Mouse (Mus musculus) liver, embryonic 14.5 days (tissue): Measurements from ENCODE around the gene Ube2f. TPM values are rescaled to one million over a fixed set of nuclear protein-coding genes. Genes with fewer than 3 reads are reported as not detected.

ENCODE experiments used
- ATAC-seq: fragments of 200-750 bp; cut with Nextera tagmentation; 2 replicates; pipeline ENCODE4 v1.8.0; 2017; ENCODE audit warnings: moderate number of reproducible peaks, mild to moderate bottlenecking, moderate library complexity; ENCODE audit not compliant: insufficient read depth
- DNase-seq, 3 experiments: peaks; one replicate each; pipeline ENCODE4 v3.0.0-alpha.2; 2012 to 2013; ENCODE audit warnings: low read depth in 3 of 3, low spot score in 3 of 3
- H3K27ac ChIP-seq: fragments of 300-500 bp; sonication (generic); 2 replicates; pipeline ENCODE4 v1.5.1; 2014; ENCODE audit warnings: moderate library complexity, mild to moderate bottlenecking, control low read depth, inconsistent platforms
- H3K27me3 ChIP-seq: fragments of 300-500 bp; sonication (generic); 2 replicates; pipeline ENCODE4 v1.6.1; 2014; ENCODE audit warnings: mild to moderate bottlenecking, low read length, moderate library complexity; ENCODE audit not compliant: control insufficient read depth, insufficient read depth
- H3K36me3 ChIP-seq: fragments of 300-500 bp; sonication (generic); replicated peaks from 2 replicates; pipeline ENCODE4 v1.6.1; 2014; ENCODE audit warnings: low read depth; ENCODE audit not compliant: control insufficient read depth, insufficient read depth
- H3K4me1 ChIP-seq, 2 experiments: fragments of 200-500 bp in 1 of 2; fragments of 300-500 bp in 1 of 2; sonication (generic) in 1 of 2; replicated peaks; 2 replicates each; pipeline ENCODE4 v1.6.1; 2012 to 2014; ENCODE audit warnings: antibody characterized with exemption in 1 of 2, inconsistent platforms in 1 of 2, low read length in 1 of 2; ENCODE audit not compliant: control insufficient read depth in 2 of 2, insufficient read depth in 2 of 2
- H3K4me2 ChIP-seq: fragments of 300-500 bp; sonication (generic); 2 replicates; pipeline ENCODE4 v1.6.1; 2014; ENCODE audit warnings: low read depth, mild to moderate bottlenecking, control low read depth, moderate library complexity
- H3K4me3 ChIP-seq, 2 experiments: fragments of 200-500 bp in 1 of 2; fragments of 300-500 bp in 1 of 2; sonication (generic) in 1 of 2; 2 replicates each; pipeline ENCODE4 v1.5.1; 2012 to 2014; ENCODE audit warnings: low read depth in 2 of 2, low read length in 2 of 2, mild to moderate bottlenecking in 2 of 2, control low read depth in 1 of 2, inconsistent platforms in 1 of 2, moderate library complexity in 1 of 2; ENCODE audit not compliant: insufficient read depth in 1 of 2
- H3K9ac ChIP-seq: fragments of 300-500 bp; sonication (generic); replicated peaks from 2 replicates; pipeline ENCODE4 v1.6.1; 2014; ENCODE audit warnings: mild to moderate bottlenecking, control low read depth, moderate library complexity
- H3K9me3 ChIP-seq: fragments of 300-500 bp; sonication (generic); 2 replicates; pipeline ENCODE4 v1.6.1; 2016; ENCODE audit warnings: low read length, mixed read lengths; ENCODE audit not compliant: control insufficient read depth
- CTCF ChIP-seq: IDR thresholded peaks from 2 replicates; pipeline ENCODE4 v1.5.1; 2016; ENCODE audit warnings: antibody characterized with exemption, low read depth, control low read depth
- EP300 ChIP-seq: IDR thresholded peaks from 2 replicates; pipeline ENCODE4 v1.6.1; 2016; ENCODE audit warnings: antibody characterized with exemption, low read depth
- WGBS: fragments of 180-500 bp; shearing (Covaris S2); extraction: QIAGEN DNeasy Blood & Tissue Kit; methylation state at CpG from one replicate; pipeline ENCODE4 v1.1.7; 2014; ENCODE audit not compliant: insufficient replicate concordance; 5-methylcytosine and 5-hydroxymethylcytosine counted together
- polyA plus RNA-seq, 2 experiments: library from polyadenylated mRNA; depleted of rRNA in 1 of 2; stranded (reverse) in 1 of 2; unstranded in 1 of 2; fragments of >200 nt; fragmentation: Nextera tagmentation in 1 of 2; extraction: Ambion mirVana in 1 of 2; gene quantifications; 2 replicates each; pipeline versions ENCODE4 v1.2.1 to v1.2.3; 2012 to 2014

Ube2f gene
- polyA plus RNA-seq, 2 experiments: 41.1 to 58.3 TPM

DNA sequence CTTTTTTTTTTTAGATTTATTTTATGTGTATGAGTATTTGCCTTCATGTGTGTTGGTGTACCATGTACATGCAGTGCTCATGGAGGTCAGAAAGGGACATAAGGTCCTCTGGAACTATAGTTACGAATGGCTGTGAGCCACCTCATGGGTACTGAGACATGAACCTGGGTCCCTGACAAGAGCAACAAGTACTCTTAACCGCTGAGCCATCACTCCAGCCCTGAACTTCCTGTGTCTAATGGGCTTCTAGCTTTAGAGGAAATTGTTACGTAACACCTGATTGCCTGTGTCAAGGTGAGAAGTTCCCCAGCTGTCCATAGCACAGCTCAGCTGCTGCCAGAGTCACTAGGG lies 29.8 kb upstream of the Ube2f start:
- TF ChIP-seq CTCF: no peak
- TF ChIP-seq EP300: no peak
- DNase-seq (no peak), ATAC-seq (no peak)
- Histone ChIP-seq H3K4me3 (no peak overlapping the region), H3K27me3 (no peaks in the 10 kb centered on the region), H3K27ac (no peak overlapping the region), H3K4me1 (no peaks in the 10 kb centered on the region), H3K9ac (no peak overlapping the region), H3K36me3 (no peaks in the 10 kb centered on the region), H3K9me3 (no peaks in the 10 kb centered on the region), H3K4me2 (no peak overlapping the region)
- 56% methylated on average over 3 of the region's 3 CpGs for WGBS

DNA sequence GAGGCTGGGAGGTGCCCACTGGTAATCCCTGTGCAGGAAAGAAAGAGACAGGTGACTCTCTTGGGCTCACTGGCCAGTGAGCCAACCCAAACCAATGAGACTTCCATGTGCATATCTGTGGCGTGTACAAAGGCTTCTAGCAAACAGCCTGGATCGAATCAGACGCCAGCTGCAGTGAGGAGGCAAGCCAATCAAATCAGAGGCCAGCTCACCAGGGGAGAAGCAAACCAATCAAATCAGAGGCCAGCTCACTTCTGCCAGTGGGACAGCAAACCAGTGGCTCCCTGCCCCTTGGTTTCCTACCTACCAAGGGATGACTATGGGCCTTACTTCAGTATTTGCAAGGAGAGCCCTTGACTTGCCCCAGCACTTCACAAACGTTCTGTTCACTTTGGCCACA lies 23.5 kb upstream of the Ube2f start:
- no peak for DNase-seq
- Histone ChIP-seq H3K9ac (no peak overlapping the region), H3K9me3 (no peaks in the 10 kb centered on the region), H3K36me3 (no peaks in the 10 kb centered on the region), H3K4me2 (no peak overlapping the region), H3K4me3 (no peak overlapping the region), H3K4me1 (peaks cover 13 to 24% of the 10 kb centered on the region in 2 experiments), H3K27me3 (no peaks in the 10 kb centered on the region), H3K27ac (no peak overlapping the region)
- no peak for TF ChIP-seq CTCF
- no peak for TF ChIP-seq EP300
- 69% methylated on average over 4 of the region's 4 CpGs for WGBS
- no peak; the same call in 1 of the 2 replicates for ATAC-seq

DNA sequence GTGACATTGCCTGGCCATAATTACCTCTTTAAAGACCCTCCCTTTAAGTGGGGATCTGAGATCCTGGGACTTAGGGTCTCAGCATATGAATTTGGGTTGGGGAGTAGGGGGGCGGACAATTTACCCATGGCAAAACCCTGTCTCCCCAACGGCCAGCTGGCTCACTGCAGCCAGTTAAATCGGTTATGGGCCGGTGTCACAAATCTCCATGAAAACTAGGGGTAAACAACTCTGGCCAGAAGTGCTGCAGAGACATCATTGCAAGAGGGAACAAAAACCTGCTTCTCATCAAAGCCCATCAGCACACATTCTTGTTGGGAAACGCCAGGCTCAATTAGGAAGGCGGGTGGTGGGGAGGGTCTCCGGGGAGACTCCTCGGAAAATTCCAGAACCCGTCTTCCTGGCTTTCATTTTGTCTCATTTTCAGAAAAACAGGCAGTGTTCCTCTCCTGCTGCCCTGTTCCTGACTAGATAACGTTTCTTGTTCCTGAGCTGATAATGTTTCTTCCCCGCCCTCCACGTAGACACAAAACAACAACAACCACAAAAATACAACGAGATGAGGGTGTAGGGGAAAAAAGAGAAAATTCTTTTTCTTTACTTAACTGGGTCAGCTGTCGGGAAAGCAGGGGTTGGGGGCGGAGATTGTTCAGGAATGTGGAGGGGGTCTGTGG lies 22.6 kb upstream of the Ube2f start:
- Histone ChIP-seq H3K36me3 (no peaks in the 10 kb centered on the region), H3K4me2 (peak overlapping the region; percentile 27), H3K4me1 (peaks cover 13 to 24% of the 10 kb centered on the region in 2 experiments), H3K27ac (peak overlapping the region; percentile 36), H3K9me3 (no peaks in the 10 kb centered on the region), H3K4me3 (no peak overlapping the region), H3K9ac (peak overlapping the region; percentile 35), H3K27me3 (no peaks in the 10 kb centered on the region)
- ATAC-seq (peak; percentile 64; the same call in 1 of the 2 replicates), DNase-seq (no peak)
- 43% methylated on average over 15 of the region's 15 CpGs for WGBS
- TF ChIP-seq CTCF: 0 out of 2 replicates have a peak, but pooled peaks have one; percentile 1
- TF ChIP-seq EP300: peak; percentile 72

DNA sequence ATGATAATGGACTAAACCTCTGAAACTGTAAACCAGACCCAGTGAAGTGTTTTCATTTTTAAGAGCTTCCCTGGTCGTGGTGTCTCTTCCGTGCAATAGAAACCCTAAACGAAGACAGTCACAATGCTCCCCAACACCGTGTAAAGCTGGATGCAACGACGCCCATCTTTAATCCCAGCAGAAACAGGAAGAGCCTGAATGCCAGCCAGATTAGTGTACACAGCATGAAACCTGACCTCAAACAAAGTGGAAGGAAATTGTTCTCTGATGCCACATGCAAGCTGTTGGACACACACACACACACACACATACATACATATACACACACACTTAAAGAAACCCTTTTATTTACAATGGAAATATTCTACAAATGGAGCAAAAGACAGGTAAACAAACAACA lies 19.0 kb upstream of the Ube2f start:
- no peak for TF ChIP-seq EP300
- no peak for TF ChIP-seq CTCF
- Histone ChIP-seq H3K4me1 (peaks cover 13 to 24% of the 10 kb centered on the region in 2 experiments), H3K9ac (no peak overlapping the region), H3K9me3 (no peaks in the 10 kb centered on the region), H3K27ac (no peak overlapping the region), H3K36me3 (no peaks in the 10 kb centered on the region), H3K4me2 (no peak overlapping the region), H3K4me3 (no peak overlapping the region), H3K27me3 (no peaks in the 10 kb centered on the region)
- ATAC-seq (no peak), DNase-seq (no peak)
- WGBS: 43% methylated on average over 6 of the region's 6 CpGs

DNA sequence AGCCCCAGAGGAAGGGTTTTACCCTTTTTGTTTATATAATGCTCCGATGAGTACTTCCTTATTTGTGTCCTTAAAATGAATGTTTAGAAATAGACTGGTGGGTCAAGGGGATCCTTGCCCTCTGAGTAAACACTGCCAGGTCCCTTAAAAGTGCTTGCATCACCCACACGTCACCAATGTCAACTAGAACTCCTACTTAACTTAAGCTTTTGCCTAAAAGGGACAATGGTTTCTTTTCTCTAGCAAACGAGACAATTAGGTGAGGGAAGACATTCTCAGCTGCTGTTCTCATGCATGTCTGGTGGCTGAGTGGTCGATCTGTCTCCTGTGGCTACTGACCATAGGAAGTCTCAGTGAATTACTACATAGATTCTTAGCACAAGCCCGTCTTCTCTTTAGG lies 18.2 kb upstream of the Ube2f start:
- no peaks in the 10 kb centered on the region for H3K9me3 ChIP-seq
- TF ChIP-seq EP300 (no peak), CTCF (no peak)
- H3K4me2 ChIP-seq: no peak overlapping the region
- no peak for DNase-seq
- no peak overlapping the region for H3K9ac ChIP-seq
- no peak overlapping the region for H3K4me3 ChIP-seq
- no peaks in the 10 kb centered on the region for H3K36me3 ChIP-seq
- ATAC-seq: no peak
- no peak overlapping the region for H3K27ac ChIP-seq
- no peaks in the 10 kb centered on the region for H3K27me3 ChIP-seq
- H3K4me1 ChIP-seq: peaks cover 13 to 20% of the 10 kb centered on the region in 2 experiments
- 27% methylated on average over 5 of the region's 5 CpGs for WGBS
